In the genomic region with DNA sequence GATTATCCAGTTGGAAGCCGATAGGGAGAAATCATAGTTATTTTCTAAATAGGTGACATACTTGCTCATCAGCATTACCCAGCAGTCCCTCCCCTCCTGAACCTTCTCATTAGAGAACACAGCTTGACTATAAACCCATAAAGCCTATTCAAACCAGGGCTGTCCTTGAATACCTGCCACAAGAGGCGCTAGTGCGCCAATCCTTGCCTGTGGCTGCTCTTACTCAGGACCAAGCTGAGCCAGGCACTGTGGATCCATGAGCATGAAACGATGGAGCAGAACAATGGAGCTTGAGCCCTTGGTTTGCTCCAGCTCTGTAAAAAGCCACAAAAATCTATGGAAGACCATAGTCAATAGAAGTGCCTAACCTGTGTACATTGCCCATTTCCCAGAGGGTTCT, we compare ENCODE assay signal across 9 mouse cellular contexts. TPM values are rescaled to one million over a fixed set of nuclear protein-coding genes. Genes with fewer than 3 reads are reported as not detected.
DNase-seq lines count a peak whose midpoint lies in the region; ATAC-seq and TF ChIP-seq lines count a peak whose summit lies in the region.
"Had no signal": no experiment of that assay in that cellular context is flagged by ENCODE, and none has a peak within 500 bp of the region (broad histone marks: within the 10 kb centered on the region; RNA-seq: fewer than 3 reads in every experiment).

No protein-coding gene starts in this region.

- ATAC-seq in midbrain, embryonic 15.5 days (replicated peaks): no peak
- no peak for ATAC-seq in activated CD4-positive, CD25-positive, alpha-beta regulatory T cell, adult 4 months

- peaks cover 5% of the 10 kb centered on the region; the same call in 1 of the 2 replicates for H3K4me1 ChIP-seq in midbrain, embryonic 10.5 days
- no peaks in the 10 kb centered on the region for H3K4me1 ChIP-seq in midbrain, embryonic 15.5 days
- H3K4me1 ChIP-seq in kidney, adult 2 months (ENCODE audit: control insufficient read depth, insufficient read depth, low read length): no peaks in the 10 kb centered on the region

- TF ChIP-seq POLR2A in kidney, adult 2 months (IDR thresholded peaks at IDR 0.05; ENCODE audit: low read depth, low read length): no peak

- no peaks in the 10 kb centered on the region for H3K9me3 ChIP-seq in midbrain, embryonic 10.5 days (replicated peaks)
- no peaks in the 10 kb centered on the region for H3K9me3 ChIP-seq in midbrain, embryonic 15.5 days
- H3K9me3 ChIP-seq: lung, embryonic 15.5 days had no signal

- peak; percentile 56; the same call in 1 of the 2 replicates for TF ChIP-seq CTCF in kidney, adult 2 months (conservative IDR thresholded peaks at IDR 0.05; ENCODE audit: insufficient read depth, insufficient read length, low read depth, low read length)

- H3K4me2 ChIP-seq in midbrain, embryonic 15.5 days: no peak overlapping the region
- H3K4me2 ChIP-seq: lung, embryonic 15.5 days had no signal

- no peaks in the 10 kb centered on the region for H3K27me3 ChIP-seq in midbrain, embryonic 10.5 days (ENCODE audit: low read depth, poor library complexity, severe bottlenecking)
- no peaks in the 10 kb centered on the region for H3K27me3 ChIP-seq in midbrain, embryonic 15.5 days (replicated peaks)
- no peaks in the 10 kb centered on the region for H3K27me3 ChIP-seq in kidney, adult 2 months (replicated peaks; ENCODE audit: control insufficient read depth, insufficient read depth, low read length)
- H3K27me3 ChIP-seq: lung, embryonic 15.5 days had no signal

- H3K9ac ChIP-seq in midbrain, embryonic 15.5 days: no peak overlapping the region
- H3K9ac ChIP-seq: lung, embryonic 15.5 days had no signal

- intact Hi-C loops in left cerebral cortex, postnatal 25 days (cut with DNase I): loop anchor here (10.0 kb wide), 1 partner anchor 187 kb away; no protein-coding TSS in a partner anchor

- DNase-seq in midbrain, embryonic 10.5 days (ENCODE audit: low spot score): peak; percentile 48
- DNase-seq in adrenal gland, postnatal 14 days: peak; percentile 62
- peak; percentile 53 for DNase-seq in embryo, embryonic 9.5 days (ENCODE audit: extremely low spot score)
- DNase-seq in kidney, adult 2 months: peak; percentile 64
- peak; percentile 34 to 52 for DNase-seq in left cerebral cortex, postnatal 25 days (ENCODE audit: low spot score in 2 of 2)
- DNase-seq in retina, postnatal 7 days (ENCODE audit: low read depth, low spot score): peak; percentile 32

- H3K36me3 ChIP-seq in midbrain, embryonic 10.5 days: no peaks in the 10 kb centered on the region
- H3K36me3 ChIP-seq in midbrain, embryonic 15.5 days (replicated peaks): no peaks in the 10 kb centered on the region
- no peaks in the 10 kb centered on the region for H3K36me3 ChIP-seq in kidney, adult 2 months (ENCODE audit: control insufficient read depth, insufficient read depth, low read length)
- H3K36me3 ChIP-seq: lung, embryonic 15.5 days had no signal

- WGBS in midbrain, embryonic 10.5 days: 50% methylated on average over 4 of the region's 4 CpGs
- 43% methylated on average over 4 of the region's 4 CpGs for WGBS in midbrain, embryonic 15.5 days
- 66% methylated on average over 4 of the region's 4 CpGs for WGBS in kidney, adult 2 months

- no peak overlapping the region for H3K27ac ChIP-seq in midbrain, embryonic 10.5 days (replicated peaks)
- no peak overlapping the region for H3K27ac ChIP-seq in midbrain, embryonic 15.5 days
- H3K27ac ChIP-seq in kidney, adult 2 months (ENCODE audit: insufficient read depth, low read depth, low read length): no peak overlapping the region
- H3K27ac ChIP-seq: lung, embryonic 15.5 days had no signal

- no peak overlapping the region for H3K4me3 ChIP-seq in midbrain, embryonic 10.5 days
- H3K4me3 ChIP-seq in midbrain, embryonic 15.5 days: no peak overlapping the region
- no peak overlapping the region for H3K4me3 ChIP-seq in kidney, adult 2 months (ENCODE audit: insufficient read depth, low read depth, low read length)
- H3K4me3 ChIP-seq: lung, embryonic 15.5 days had no signal

RNA-seq across cellular contexts. Expression of a gene that starts 7.2 kb away (rescaled TPM):
- not detected in 2 replicates for polyA plus RNA-seq in midbrain, embryonic 10.5 days (2016; fragmentation: Nextera tagmentation; extraction: Ambion mirVana)
- 0.20 and 0.27 TPM in 2 replicates for polyA plus RNA-seq in midbrain, embryonic 15.5 days (2015; fragmentation: Nextera tagmentation; extraction: Ambion mirVana)
- total RNA-seq in adrenal gland, postnatal 14 days (2021): 5.6 and 6.7 TPM in 2 replicates
- polyA plus RNA-seq in kidney, adult 2 months (2012; rRNA removed): 1.5 and 1.6 TPM in 2 replicates
- total RNA-seq in left cerebral cortex, postnatal 25 days (2021): 1 to 10 TPM; 2.0 to 2.8 TPM
- not detected for polyA plus RNA-seq in activated CD4-positive, CD25-positive, alpha-beta regulatory T cell, adult 4 months (2017; shearing (Covaris generic))
